Mouse (Mus musculus) lung, postnatal 0 days (tissue): Measurements from ENCODE around the gene 1700001L19Rik. TPM values are rescaled to one million over a fixed set of nuclear protein-coding genes. Genes with fewer than 3 reads are reported as not detected.
A peak's percentile ranks its signal among the peaks of the same experiment; 100 is the strongest.

Experiments used
- ATAC-seq: fragments of 200-750 bp; cut with Nextera tagmentation; 2 replicates; pipeline ENCODE4 v1.8.0; 2017; ENCODE audit warnings: moderate library complexity
- DNase-seq: peaks from one replicate; pipeline ENCODE4 v3.0.0-alpha.2; 2016; ENCODE audit warnings: low spot score
- H3K27ac ChIP-seq: fragments of 300-500 bp; sonication (generic); 2 replicates; pipeline ENCODE4 v1.5.1; 2014; ENCODE audit warnings: antibody characterized with exemption, mild to moderate bottlenecking, low read length, mixed read lengths
- H3K27me3 ChIP-seq: fragments of 300-500 bp; sonication (generic); replicated peaks from 2 replicates; pipeline ENCODE4 v1.6.1; 2014; ENCODE audit warnings: low read length, mixed read lengths; ENCODE audit not compliant: insufficient read depth
- H3K36me3 ChIP-seq: fragments of 300-500 bp; sonication (generic); 2 replicates; pipeline ENCODE4 v1.6.1; 2014; ENCODE audit warnings: low read length, mixed read lengths; ENCODE audit not compliant: insufficient read depth
- H3K4me1 ChIP-seq: fragments of 300-500 bp; sonication (generic); 2 replicates; pipeline ENCODE4 v1.6.1; 2014; ENCODE audit warnings: antibody characterized with exemption, low read depth, low read length, mixed read lengths; ENCODE audit not compliant: insufficient read depth
- H3K4me2 ChIP-seq: fragments of 300-500 bp; sonication (generic); replicated peaks from 2 replicates; pipeline ENCODE4 v1.6.1; 2014; ENCODE audit warnings: low read depth, mild to moderate bottlenecking, low read length, moderate library complexity, mixed read lengths
- H3K4me3 ChIP-seq: fragments of 300-500 bp; sonication (generic); 2 replicates; pipeline ENCODE4 v1.5.1; 2014; ENCODE audit warnings: low read depth, low read length
- H3K9ac ChIP-seq: fragments of 300-500 bp; sonication (generic); replicated peaks from 2 replicates; pipeline ENCODE4 v1.6.1; 2014; ENCODE audit warnings: low read depth, mild to moderate bottlenecking
- H3K9me3 ChIP-seq: fragments of 300-500 bp; sonication (generic); 2 replicates; pipeline ENCODE4 v1.6.1; 2016; ENCODE audit warnings: low read length, mixed read lengths
- CTCF ChIP-seq: IDR thresholded peaks from 2 replicates; pipeline ENCODE4 v1.5.1; 2016; ENCODE audit warnings: antibody characterized with exemption, mild to moderate bottlenecking
- EP300 ChIP-seq: IDR thresholded peaks from 2 replicates; pipeline ENCODE4 v1.6.1; 2016; ENCODE audit warnings: antibody characterized with exemption, mild to moderate bottlenecking, control low read depth
- WGBS: fragments of 180-500 bp; shearing (Covaris S2); extraction: QIAGEN DNeasy Blood & Tissue Kit; methylation state at CpG from one replicate; pipeline ENCODE4 v1.1.7; 2014; 5-methylcytosine and 5-hydroxymethylcytosine counted together
- polyA plus RNA-seq: library from polyadenylated mRNA; unstranded; fragments of >200 nt; fragmentation: Nextera tagmentation; extraction: Ambion mirVana; gene quantifications from 2 replicates; pipeline ENCODE4 v1.2.1, GENCODE M21; 2015

Gene 1700001L19Rik
- polyA plus RNA-seq, 1 experiment from 2014 or later: 4.5 TPM

DNA sequence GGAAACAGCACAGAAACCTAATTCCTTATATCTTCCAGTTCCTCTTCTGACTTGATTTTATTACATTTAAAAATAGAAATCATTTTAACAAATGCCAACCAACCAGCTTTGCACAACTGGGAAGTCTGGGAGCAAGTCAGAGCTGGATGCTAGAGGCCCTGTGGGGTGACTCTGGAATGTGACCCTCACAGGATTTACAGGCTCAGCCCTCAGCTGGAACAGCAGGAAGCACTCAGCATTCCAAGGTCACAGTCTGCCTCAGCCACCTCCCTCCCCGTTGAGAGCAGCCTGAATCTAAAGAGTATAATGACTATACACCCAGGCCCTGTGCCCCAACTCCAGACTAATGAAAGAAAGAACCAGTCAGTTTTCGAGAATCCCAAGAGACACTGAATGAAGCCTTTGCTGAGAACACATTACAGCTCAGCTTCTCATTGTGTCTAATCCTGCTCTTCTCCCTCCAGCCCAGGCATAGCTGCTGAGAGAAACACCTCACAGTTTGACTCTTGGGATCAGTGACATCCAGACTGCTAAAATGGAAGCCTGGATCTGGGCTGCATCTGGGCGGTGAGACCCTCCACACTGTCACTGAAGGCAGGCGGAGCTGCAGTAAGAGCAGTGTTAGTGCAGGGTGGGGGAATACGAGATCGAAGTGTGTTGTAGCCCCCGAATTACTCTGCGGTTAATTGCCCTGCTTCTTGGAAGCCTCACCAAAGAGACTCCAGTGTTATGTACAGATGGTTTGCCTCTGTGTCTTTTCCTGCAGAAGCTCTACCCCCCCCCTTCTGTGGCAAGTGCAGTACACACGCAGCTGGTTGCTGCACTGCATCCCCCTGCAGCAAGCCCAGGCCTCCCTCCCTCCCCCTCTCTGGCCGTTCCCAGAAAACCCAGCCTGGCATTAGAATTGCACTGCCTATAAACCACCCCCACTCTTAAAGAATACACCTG is 24.0 kb upstream of the 1700001L19Rik start:
- H3K4me1 ChIP-seq: peaks cover 4% of the 10 kb centered on the region; the same call in 1 of the 2 replicates
- TF ChIP-seq EP300 (no peak; the same call in 1 of the 2 replicates), CTCF (no peak)
- no peaks in the 10 kb centered on the region for H3K9me3 ChIP-seq
- DNase-seq (peak; percentile 90), ATAC-seq (peak; percentile 85)
- no peak overlapping the region for H3K4me2 ChIP-seq
- no peaks in the 10 kb centered on the region for H3K27me3 ChIP-seq
- WGBS: 58% methylated on average over 10 of the region's 10 CpGs
- H3K27ac ChIP-seq: peak overlapping the region; percentile 79
- H3K4me3 ChIP-seq: no peak overlapping the region
- no peaks in the 10 kb centered on the region; the same call in 1 of the 2 replicates for H3K36me3 ChIP-seq
- H3K9ac ChIP-seq: 0 out of 2 replicates have a peak overlapping the region, but pooled peaks have one; percentile 5

DNA sequence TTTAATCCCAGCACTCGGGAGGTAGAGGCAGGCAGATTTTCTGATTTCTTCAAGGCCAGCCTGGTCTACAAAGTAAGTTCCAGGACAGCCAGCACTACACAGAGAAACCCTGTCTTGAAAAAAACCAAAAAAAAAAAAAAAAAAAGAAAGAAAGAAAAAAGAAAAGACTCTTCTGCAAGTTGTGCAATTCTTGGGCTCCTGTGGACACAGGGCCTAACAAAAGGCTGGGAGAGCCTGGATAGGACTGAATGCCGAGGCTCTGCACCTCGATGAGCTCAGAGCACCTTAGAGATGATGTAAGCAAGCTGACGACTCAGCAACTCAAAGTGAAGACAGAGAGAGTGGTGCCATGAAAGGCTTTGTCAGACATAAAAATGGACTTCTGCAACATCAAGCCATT is 22.8 kb upstream of the 1700001L19Rik start:
- H3K9ac ChIP-seq: no peak overlapping the region
- DNase-seq (no peak), ATAC-seq (no peak)
- no peak overlapping the region for H3K4me3 ChIP-seq
- H3K27me3 ChIP-seq: no peaks in the 10 kb centered on the region
- 70% methylated on average over 4 of the region's 4 CpGs for whole genome bisulfite sequencing
- H3K4me2 ChIP-seq: no peak overlapping the region
- no peak overlapping the region for H3K27ac ChIP-seq
- peaks cover 4% of the 10 kb centered on the region; the same call in 1 of the 2 replicates for H3K4me1 ChIP-seq
- no peaks in the 10 kb centered on the region for H3K9me3 ChIP-seq
- TF ChIP-seq EP300 (no peak), CTCF (no peak)
- no peaks in the 10 kb centered on the region; the same call in 1 of the 2 replicates for H3K36me3 ChIP-seq

DNA sequence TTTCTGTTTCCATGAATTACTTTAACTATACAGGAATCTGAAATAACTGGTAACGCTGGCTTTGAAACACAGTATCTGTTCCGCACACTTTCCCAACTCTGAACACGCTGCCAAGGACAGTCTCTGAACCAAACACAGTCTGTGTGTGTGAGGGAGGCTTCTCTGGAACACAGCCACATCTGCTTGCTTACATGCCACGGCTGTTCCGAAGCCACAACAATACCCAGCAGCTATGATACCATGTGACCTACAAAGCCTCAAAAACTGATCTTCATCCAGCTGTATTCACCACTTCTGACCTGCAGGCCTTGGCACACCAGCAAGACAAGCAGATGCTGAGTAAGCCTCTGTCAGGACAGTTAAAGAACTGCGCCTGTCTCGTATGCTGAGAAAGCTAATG is 19.3 kb upstream of the 1700001L19Rik start:
- Histone ChIP-seq H3K9me3 (no peaks in the 10 kb centered on the region), H3K4me1 (peaks cover 4% of the 10 kb centered on the region; the same call in 1 of the 2 replicates), H3K27me3 (no peaks in the 10 kb centered on the region), H3K4me2 (no peak overlapping the region), H3K27ac (peak overlapping the region; percentile 58), H3K9ac (no peak overlapping the region), H3K4me3 (no peak overlapping the region), H3K36me3 (no peaks in the 10 kb centered on the region; the same call in 1 of the 2 replicates)
- ATAC-seq (peak; percentile 70), DNase-seq (peak; percentile 95)
- WGBS: 61% methylated on average over 7 of the region's 7 CpGs
- peak; percentile 40; the same call in 1 of the 2 replicates for TF ChIP-seq EP300
- no peak for TF ChIP-seq CTCF

DNA sequence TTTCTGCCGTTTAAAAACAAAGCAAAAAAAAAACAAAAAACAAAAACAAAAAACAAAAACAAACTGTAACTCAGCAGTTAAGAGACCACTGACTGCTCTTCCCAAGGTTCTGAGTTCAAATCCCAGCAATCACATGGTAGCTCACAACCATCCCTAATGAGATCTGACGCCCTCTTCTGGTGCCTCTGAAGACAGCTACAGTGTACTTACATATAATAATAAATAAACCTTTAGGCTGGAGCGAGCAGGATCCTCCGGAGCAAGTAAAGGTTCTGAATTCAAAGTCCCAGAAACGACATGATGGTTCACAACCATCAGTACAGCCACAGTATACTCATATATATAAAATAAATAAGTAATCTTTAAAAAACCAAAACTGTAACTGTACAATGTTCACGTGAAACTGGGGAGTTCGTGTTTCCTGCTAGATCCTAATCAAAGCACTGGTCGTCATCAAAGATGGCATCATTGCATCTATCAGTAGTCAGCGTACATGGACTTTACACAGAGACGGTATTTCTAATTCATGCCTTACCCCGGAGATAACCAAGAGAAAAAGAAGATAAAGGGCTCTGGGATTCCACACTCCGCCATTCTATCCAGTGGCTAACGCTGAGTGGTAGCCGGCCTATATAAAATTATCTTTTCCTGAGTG is 16.0 kb upstream of the 1700001L19Rik start:
- Histone ChIP-seq H3K9ac (peak overlapping the region; percentile 70), H3K27me3 (no peaks in the 10 kb centered on the region), H3K27ac (peak overlapping the region; percentile 73), H3K4me1 (no peaks in the 10 kb centered on the region; the same call in 1 of the 2 replicates), H3K9me3 (no peaks in the 10 kb centered on the region), H3K36me3 (no peaks in the 10 kb centered on the region; the same call in 1 of the 2 replicates), H3K4me3 (peak overlapping the region; percentile 88), H3K4me2 (peak overlapping the region; percentile 90)
- WGBS: 19% methylated on average over 14 of the region's 14 CpGs
- no peak for ATAC-seq
- TF ChIP-seq EP300 (no peak), CTCF (peak; percentile 41; the same call in 1 of the 2 replicates)
- no peak for DNase-seq

DNA sequence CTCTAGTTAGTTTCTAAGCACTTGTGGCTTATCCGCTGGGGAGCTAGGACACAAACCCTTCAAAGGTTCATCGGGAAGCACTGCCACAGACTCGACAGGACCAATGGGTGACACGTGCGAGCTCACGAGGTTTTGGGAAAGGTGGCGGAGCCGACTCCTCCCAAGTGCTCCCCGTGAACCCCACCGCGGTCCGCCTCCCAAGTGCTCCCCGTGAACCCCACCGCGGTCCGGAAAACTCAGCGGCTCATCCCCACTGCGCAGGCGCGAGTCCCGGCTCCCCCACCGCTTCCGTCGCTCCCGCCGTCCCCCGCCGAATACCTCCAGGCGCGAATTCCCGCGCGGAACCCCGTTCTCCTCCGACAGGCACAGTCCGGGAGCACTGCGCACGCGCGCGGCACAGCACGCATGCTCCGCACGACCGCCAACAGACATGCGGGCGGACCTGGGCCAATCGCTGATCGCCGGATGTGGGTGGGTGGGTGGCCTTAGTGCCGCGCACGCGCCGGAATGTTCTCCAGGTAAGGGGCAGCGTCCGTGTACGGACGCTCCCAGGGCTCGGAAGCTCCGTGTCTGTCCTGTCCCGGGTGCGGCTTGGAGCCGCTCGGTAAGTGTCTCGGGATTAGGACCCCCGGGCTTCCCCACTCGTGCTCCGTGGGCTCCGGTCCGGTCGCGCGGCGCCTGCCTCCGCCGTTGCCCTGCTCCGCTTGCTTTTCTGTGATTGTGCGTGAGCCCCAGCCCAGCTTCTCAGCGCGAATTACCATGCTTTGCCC is 15.3 kb upstream of the 1700001L19Rik start, which contains the start of the genes Mtrr and Fastkd3:
Gene Mtrr (minus strand): TSS at position 403 of the 770 bp plus-strand sequence.
Gene Fastkd3 (plus strand): TSS at position 488 of the 770 bp plus-strand sequence.
- Histone ChIP-seq H3K9me3 (no peaks in the 10 kb centered on the region), H3K27ac (peak within 1 kb of the TSS; percentile 85), H3K4me1 (no peaks in the 10 kb centered on the region; the same call in 1 of the 2 replicates), H3K4me2 (peak within 1 kb of the TSS; percentile 90), H3K9ac (peak within 1 kb of the TSS; percentile 70), H3K4me3 (peak within 1 kb of the TSS; percentile 88), H3K27me3 (no peaks in the 10 kb centered on the region), H3K36me3 (0 out of 2 replicates have a peak, but pooled peaks cover 5% of the 10 kb centered on the region)
- DNase-seq (peak; percentile 98), ATAC-seq (peak; percentile 95)
- no peak for TF ChIP-seq CTCF
- no peak for TF ChIP-seq EP300
- under 1% methylated on average over 81 of the region's 81 CpGs for WGBS
